Mouse (Mus musculus): Measurements from ENCODE around the gene Bhmt2. TPM values are rescaled to one million over a fixed set of nuclear protein-coding genes. Genes with fewer than 3 reads are reported as not detected.
A peak's percentile ranks its signal among the peaks of the same experiment; 100 is the strongest.

Gene Bhmt2
- polyA plus RNA-seq (2016; fragmentation: Nextera tagmentation; extraction: Ambion mirVana) = 0.19 and 0.31 TPM in 2 replicates

- WGBS = 7% methylated on average over 31 of the region's 31 CpGs
- peaks cover 3% of the 10 kb centered on the region; the same call in 1 of the 2 replicates for H3K9me3 ChIP-seq (replicated peaks)
- H3K4me2 ChIP-seq = peak within 1 kb of the TSS; percentile 68
- no peak within 1 kb of the TSS for H3K27ac ChIP-seq (ENCODE audit: poor library complexity, severe bottlenecking)
- ATAC-seq (ENCODE audit: insufficient number of reproducible peaks, low FRiP score) = no peak
- peaks cover 9% of the 10 kb centered on the region; the same call in 1 of the 2 replicates for H3K4me1 ChIP-seq (replicated peaks)
- peaks cover 14% of the 10 kb centered on the region for H3K27me3 ChIP-seq (replicated peaks)
- H3K4me3 ChIP-seq = peak within 1 kb of the TSS; percentile 39
- no peaks in the 10 kb centered on the region for H3K36me3 ChIP-seq
- peak within 1 kb of the TSS; percentile 55 for H3K9ac ChIP-seq
Observed at GRCm38 (mm10) chr13:93674131-93674561, at the start of gene Bhmt2, which contains the start of gene Dmgdh. Gene Bhmt2 (minus strand): TSS chr13:93674302. Gene Dmgdh (plus strand): TSS chr13:93674433.

GRCm38 (mm10) chr13:93723455-93723854, 49.4 kb upstream of the Bhmt2 start:
- no peaks in the 10 kb centered on the region for H3K36me3 ChIP-seq
- H3K4me3 ChIP-seq = no peak overlapping the region
- no peaks in the 10 kb centered on the region for H3K4me1 ChIP-seq (replicated peaks)
- ATAC-seq (ENCODE audit: insufficient number of reproducible peaks, low FRiP score) = no peak
- H3K4me2 ChIP-seq = no peak overlapping the region
- H3K9me3 ChIP-seq (replicated peaks) = no peaks in the 10 kb centered on the region
- H3K27me3 ChIP-seq (replicated peaks) = no peaks in the 10 kb centered on the region
- 82% methylated on average over 3 of the region's 3 CpGs for WGBS
- no peak overlapping the region for H3K27ac ChIP-seq (ENCODE audit: poor library complexity, severe bottlenecking)
- H3K9ac ChIP-seq = no peak overlapping the region

GRCm38 (mm10) chr13:93721916-93722315, 47.8 kb upstream of the Bhmt2 start:
- 76% methylated on average over 4 of the region's 4 CpGs for WGBS
- H3K4me3 ChIP-seq = no peak overlapping the region
- ATAC-seq (ENCODE audit: insufficient number of reproducible peaks, low FRiP score) = no peak
- no peaks in the 10 kb centered on the region for H3K4me1 ChIP-seq (replicated peaks)
- no peak overlapping the region for H3K9ac ChIP-seq
- no peak overlapping the region for H3K4me2 ChIP-seq
- H3K27me3 ChIP-seq (replicated peaks) = no peaks in the 10 kb centered on the region
- H3K36me3 ChIP-seq = no peaks in the 10 kb centered on the region
- no peaks in the 10 kb centered on the region for H3K9me3 ChIP-seq (replicated peaks)
- H3K27ac ChIP-seq (ENCODE audit: poor library complexity, severe bottlenecking) = no peak overlapping the region

- Histone ChIP-seq H3K36me3 (no peaks in the 10 kb centered on the region), H3K27me3 (replicated peaks) (no peaks in the 10 kb centered on the region), H3K4me3 (no peak overlapping the region), H3K4me2 (no peak overlapping the region), H3K27ac (ENCODE audit: poor library complexity, severe bottlenecking) (no peak overlapping the region), H3K9ac (no peak overlapping the region), H3K9me3 (replicated peaks) (no peaks in the 10 kb centered on the region), H3K4me1 (replicated peaks) (no peaks in the 10 kb centered on the region)
- ATAC-seq (ENCODE audit: insufficient number of reproducible peaks, low FRiP score) = no peak
- 1% methylated on average over 7 of the region's 7 CpGs for WGBS
Observed at GRCm38 (mm10) chr13:93718948-93719347, 44.8 kb upstream of the Bhmt2 start.

GRCm38 (mm10) chr13:93717113-93717512, 43.0 kb upstream of the Bhmt2 start:
- Histone ChIP-seq H3K36me3 (no peaks in the 10 kb centered on the region), H3K9me3 (replicated peaks) (no peaks in the 10 kb centered on the region), H3K4me1 (replicated peaks) (no peaks in the 10 kb centered on the region), H3K27ac (ENCODE audit: poor library complexity, severe bottlenecking) (no peak overlapping the region), H3K4me2 (no peak overlapping the region), H3K27me3 (replicated peaks) (no peaks in the 10 kb centered on the region), H3K9ac (no peak overlapping the region), H3K4me3 (no peak overlapping the region)
- ATAC-seq (ENCODE audit: insufficient number of reproducible peaks, low FRiP score) = no peak
- 54% methylated on average over 7 of the region's 7 CpGs for WGBS

- no peak for ATAC-seq (ENCODE audit: insufficient number of reproducible peaks, low FRiP score)
- Histone ChIP-seq H3K4me3 (no peak overlapping the region), H3K9ac (no peak overlapping the region), H3K36me3 (no peaks in the 10 kb centered on the region), H3K27me3 (replicated peaks) (no peaks in the 10 kb centered on the region), H3K4me1 (replicated peaks) (no peaks in the 10 kb centered on the region), H3K9me3 (replicated peaks) (no peaks in the 10 kb centered on the region), H3K4me2 (no peak overlapping the region), H3K27ac (ENCODE audit: poor library complexity, severe bottlenecking) (no peak overlapping the region)
- 90% methylated on average over 3 of the region's 3 CpGs for WGBS
Observed at GRCm38 (mm10) chr13:93713826-93714225, 39.7 kb upstream of the Bhmt2 start.

GRCm38 (mm10) chr13:93712362-93712761, 38.3 kb upstream of the Bhmt2 start:
- WGBS = 85% methylated on average over 4 of the region's 4 CpGs
- no peaks in the 10 kb centered on the region for H3K9me3 ChIP-seq (replicated peaks)
- no peak for ATAC-seq (ENCODE audit: insufficient number of reproducible peaks, low FRiP score)
- H3K4me1 ChIP-seq (replicated peaks) = no peaks in the 10 kb centered on the region
- H3K4me3 ChIP-seq = no peak overlapping the region
- H3K27me3 ChIP-seq (replicated peaks) = no peaks in the 10 kb centered on the region
- H3K9ac ChIP-seq = no peak overlapping the region
- H3K27ac ChIP-seq (ENCODE audit: poor library complexity, severe bottlenecking) = no peak overlapping the region
- H3K4me2 ChIP-seq = no peak overlapping the region
- no peaks in the 10 kb centered on the region for H3K36me3 ChIP-seq

- Histone ChIP-seq H3K27me3 (replicated peaks) (no peaks in the 10 kb centered on the region), H3K9me3 (replicated peaks) (no peaks in the 10 kb centered on the region)
- no peak for ATAC-seq (ENCODE audit: insufficient number of reproducible peaks, low FRiP score)
Observed at GRCm38 (mm10) chr13:93711226-93711625, 37.1 kb upstream of the Bhmt2 start.

GRCm38 (mm10) chr13:93710325-93710724, 36.2 kb upstream of the Bhmt2 start:
- WGBS = 85% methylated on average over 4 of the region's 4 CpGs
- H3K4me3 ChIP-seq = no peak overlapping the region
- no peaks in the 10 kb centered on the region for H3K9me3 ChIP-seq (replicated peaks)
- no peaks in the 10 kb centered on the region for H3K27me3 ChIP-seq (replicated peaks)
- H3K4me2 ChIP-seq = no peak overlapping the region
- H3K36me3 ChIP-seq = no peaks in the 10 kb centered on the region
- no peak for ATAC-seq (ENCODE audit: insufficient number of reproducible peaks, low FRiP score)
- no peak overlapping the region for H3K27ac ChIP-seq (ENCODE audit: poor library complexity, severe bottlenecking)
- no peaks in the 10 kb centered on the region for H3K4me1 ChIP-seq (replicated peaks)
- H3K9ac ChIP-seq = no peak overlapping the region

More at GRCm38 (mm10) chr13:93711226-93711625, 37.1 kb upstream of the Bhmt2 start:
- Histone ChIP-seq H3K4me1 (replicated peaks) (no peaks in the 10 kb centered on the region), H3K4me3 (no peak overlapping the region), H3K36me3 (no peaks in the 10 kb centered on the region), H3K4me2 (no peak overlapping the region), H3K9ac (no peak overlapping the region), H3K27ac (ENCODE audit: poor library complexity, severe bottlenecking) (no peak overlapping the region)
- 86% methylated on average over 4 of the region's 4 CpGs for WGBS

GRCm38 (mm10) chr13:93707271-93707670, 33.2 kb upstream of the Bhmt2 start:
- Histone ChIP-seq H3K36me3 (no peaks in the 10 kb centered on the region), H3K27ac (ENCODE audit: poor library complexity, severe bottlenecking) (no peak overlapping the region), H3K4me3 (no peak overlapping the region), H3K4me1 (replicated peaks) (no peaks in the 10 kb centered on the region), H3K4me2 (no peak overlapping the region), H3K9ac (no peak overlapping the region), H3K27me3 (replicated peaks) (no peaks in the 10 kb centered on the region), H3K9me3 (replicated peaks) (no peaks in the 10 kb centered on the region)
- ATAC-seq (ENCODE audit: insufficient number of reproducible peaks, low FRiP score) = no peak
- WGBS = 75% methylated on average over 4 of the region's 4 CpGs

GRCm38 (mm10) chr13:93705697-93706096, 31.6 kb upstream of the Bhmt2 start:
- no peak overlapping the region for H3K27ac ChIP-seq (ENCODE audit: poor library complexity, severe bottlenecking)
- no peak for ATAC-seq (ENCODE audit: insufficient number of reproducible peaks, low FRiP score)

GRCm38 (mm10) chr13:93698866-93699265, 24.8 kb upstream of the Bhmt2 start:
- H3K9me3 ChIP-seq (replicated peaks) = no peaks in the 10 kb centered on the region
- 76% methylated on average over 6 of the region's 6 CpGs for WGBS
- H3K27ac ChIP-seq (ENCODE audit: poor library complexity, severe bottlenecking) = no peak overlapping the region
- no peak for ATAC-seq (ENCODE audit: insufficient number of reproducible peaks, low FRiP score)
- no peak overlapping the region for H3K4me3 ChIP-seq
- no peaks in the 10 kb centered on the region for H3K36me3 ChIP-seq
- no peak overlapping the region for H3K4me2 ChIP-seq
- no peak overlapping the region for H3K9ac ChIP-seq
- no peaks in the 10 kb centered on the region for H3K4me1 ChIP-seq (replicated peaks)
- no peaks in the 10 kb centered on the region for H3K27me3 ChIP-seq (replicated peaks)

More at GRCm38 (mm10) chr13:93705697-93706096, 31.6 kb upstream of the Bhmt2 start:
- Histone ChIP-seq H3K4me2 (no peak overlapping the region), H3K9me3 (replicated peaks) (no peaks in the 10 kb centered on the region), H3K4me3 (no peak overlapping the region), H3K9ac (no peak overlapping the region), H3K27me3 (replicated peaks) (no peaks in the 10 kb centered on the region), H3K36me3 (no peaks in the 10 kb centered on the region), H3K4me1 (replicated peaks) (no peaks in the 10 kb centered on the region)
- 73% methylated on average over 4 of the region's 4 CpGs for WGBS
